Comparison of ENCODE assay signal across 18 mouse cellular contexts in genomic region chr17:82199981-82200380, GRCm38 (mm10).
DNase-seq lines count a peak whose midpoint lies in the region; ATAC-seq and TF ChIP-seq lines count a peak whose summit lies in the region.
"Had no signal": no experiment of that assay in that cellular context is flagged by ENCODE, and none has a peak within 500 bp of the region (broad histone marks: within the 10 kb centered on the region; RNA-seq: fewer than 3 reads in every experiment).

No protein-coding gene starts in this region.

- no peak overlapping the region for H3K27ac ChIP-seq in ES-E14 (ENCODE audit: insufficient read depth, low read depth, low read length, poor library complexity, severe bottlenecking)
- no peak overlapping the region for H3K27ac ChIP-seq in hindbrain, postnatal 0 days
- no peak overlapping the region for H3K27ac ChIP-seq in midbrain, embryonic 14.5 days (replicated peaks; ENCODE audit: low read depth, low read length)
- H3K27ac ChIP-seq: embryonic facial prominence, embryonic 10.5 days; embryonic facial prominence, embryonic 12.5 days; forebrain, embryonic 13.5 days; forebrain, embryonic 15.5 days had no signal

- H3K9ac ChIP-seq in ES-E14 (ENCODE audit: insufficient read depth, low read depth, low read length, poor library complexity, severe bottlenecking) = no peak overlapping the region
- no peak overlapping the region for H3K9ac ChIP-seq in hindbrain, postnatal 0 days (replicated peaks; ENCODE audit: low read length)
- H3K9ac ChIP-seq in midbrain, embryonic 14.5 days (replicated peaks; ENCODE audit: low read length) = no peak overlapping the region
- H3K9ac ChIP-seq: embryonic facial prominence, embryonic 12.5 days; forebrain, embryonic 13.5 days; forebrain, embryonic 15.5 days; forebrain, postnatal 0 days had no signal

- no peaks in the 10 kb centered on the region for H3K27me3 ChIP-seq in hindbrain, postnatal 0 days (ENCODE audit: insufficient read depth, low read length)
- H3K27me3 ChIP-seq in midbrain, embryonic 14.5 days (ENCODE audit: control insufficient read depth, insufficient read depth, low read length) = 0 out of 2 replicates have a peak, but pooled peaks cover 3% of the 10 kb centered on the region
- H3K27me3 ChIP-seq: embryonic facial prominence, embryonic 12.5 days; forebrain, embryonic 13.5 days; forebrain, embryonic 15.5 days had no signal

- no peak overlapping the region for H3K4me3 ChIP-seq in ES-E14 (ENCODE audit: insufficient read depth in 1 of 2, low read depth in 1 of 2, low read length in 2 of 2, poor library complexity in 1 of 2, severe bottlenecking in 1 of 2)
- no peak overlapping the region for H3K4me3 ChIP-seq in hindbrain, postnatal 0 days (ENCODE audit: low read length)
- H3K4me3 ChIP-seq in midbrain, embryonic 14.5 days (replicated peaks; ENCODE audit: low read depth, low read length) = no peak overlapping the region
- H3K4me3 ChIP-seq: embryonic facial prominence, embryonic 10.5 days; embryonic facial prominence, embryonic 12.5 days; forebrain, embryonic 13.5 days; forebrain, embryonic 15.5 days had no signal

- H3K36me3 ChIP-seq in ES-E14 (ENCODE audit: control insufficient read depth, insufficient read depth, low read length, poor library complexity, severe bottlenecking) = no peaks in the 10 kb centered on the region
- H3K36me3 ChIP-seq in hindbrain, postnatal 0 days (ENCODE audit: insufficient read depth, low read length) = no peaks in the 10 kb centered on the region
- H3K36me3 ChIP-seq in midbrain, embryonic 14.5 days (ENCODE audit: control insufficient read depth, insufficient read depth, low read length) = no peaks in the 10 kb centered on the region
- H3K36me3 ChIP-seq: embryonic facial prominence, embryonic 10.5 days; embryonic facial prominence, embryonic 12.5 days; forebrain, embryonic 15.5 days had no signal

- TF ChIP-seq CTCF in hindbrain, postnatal 0 days (IDR thresholded peaks at IDR 0.05; ENCODE audit: low read depth) = no peak

- H3K4me1 ChIP-seq in ES-E14 (ENCODE audit: control insufficient read depth in 2 of 2, insufficient read depth in 2 of 2, low read length in 2 of 2, poor library complexity in 1 of 2) = peaks cover 2 to 3% of the 10 kb centered on the region in 2 experiments; a peak in 3 of 4 replicates
- no peaks in the 10 kb centered on the region for H3K4me1 ChIP-seq in hindbrain, postnatal 0 days (ENCODE audit: insufficient read depth, low read length)
- no peaks in the 10 kb centered on the region for H3K4me1 ChIP-seq in midbrain, embryonic 14.5 days (ENCODE audit: control insufficient read depth, insufficient read depth, low read length)
- H3K4me1 ChIP-seq: embryonic facial prominence, embryonic 10.5 days; embryonic facial prominence, embryonic 12.5 days; forebrain, embryonic 13.5 days; forebrain, embryonic 15.5 days had no signal

- no peaks in the 10 kb centered on the region for H3K9me3 ChIP-seq in ES-E14 (ENCODE audit: control insufficient read depth, insufficient read depth, low read depth, low read length)
- H3K9me3 ChIP-seq in hindbrain, postnatal 0 days (ENCODE audit: low read length) = no peaks in the 10 kb centered on the region
- no peaks in the 10 kb centered on the region for H3K9me3 ChIP-seq in midbrain, embryonic 14.5 days (ENCODE audit: control insufficient read depth, low read length)
- H3K9me3 ChIP-seq: embryonic facial prominence, embryonic 10.5 days; embryonic facial prominence, embryonic 12.5 days; forebrain, embryonic 13.5 days; forebrain, embryonic 15.5 days had no signal

- in situ Hi-C loops in ES-E14 (cut with MboI; ENCODE audit: low sequenced_read_pairs in 2 of 2, unreplicated experiment in 2 of 2) = no loop called here

- WGBS in hindbrain, postnatal 0 days = 81% methylated on average over 2 of the region's 2 CpGs
- WGBS in midbrain, embryonic 14.5 days = 63% methylated on average over 2 of the region's 2 CpGs

- no peak overlapping the region for H3K4me2 ChIP-seq in hindbrain, postnatal 0 days (ENCODE audit: low read depth, low read length)
- H3K4me2 ChIP-seq in midbrain, embryonic 14.5 days (ENCODE audit: low read length) = no peak overlapping the region
- H3K4me2 ChIP-seq: embryonic facial prominence, embryonic 12.5 days; forebrain, embryonic 13.5 days; forebrain, embryonic 15.5 days had no signal

- no peak for ATAC-seq in hindbrain, postnatal 0 days
- ATAC-seq in midbrain, embryonic 14.5 days (ENCODE audit: low FRiP score, low TSS enrichment) = no peak
- ATAC-seq: activated CD4-positive, CD25-positive, alpha-beta regulatory T cell, adult 4 months; forebrain, embryonic 13.5 days; forebrain, embryonic 15.5 days had no signal

- DNase-seq in ES-E14 (ENCODE audit: low read depth, low spot score) (peak; percentile 40), WW6 (ENCODE audit: low read depth, low spot score) (peak; percentile 20)
- DNase-seq in layer of hippocampus, postnatal 36 days = no peak
- DNase-seq in hindbrain, postnatal 0 days (ENCODE audit: low spot score) = no peak
- no peak for DNase-seq in midbrain, embryonic 14.5 days
- DNase-seq: adrenal gland, adult 8-10 months; adrenal gland, postnatal 14 days; adrenal gland, postnatal 36 days; cerebellum, adult 11-12 months; cerebellum, adult 2 months; cerebellum, adult 9-10 months; cerebellum, postnatal 25 days had no signal

TF ChIP-seq in ES-E14, 5 proteins besides CTCF, POLR2A, EP300 and RAD21:
- TF ChIP-seq CHD2 (IDR thresholded peaks at IDR 0.05; ENCODE audit: low read depth, low read length) (0 out of 2 replicates have a peak, but pooled peaks have one; percentile 7), ZNF384 (IDR thresholded peaks at IDR 0.05; ENCODE audit: low read depth, low read length) (no peak)

Comparison
In these comparisons a context has a peak if more than half of its experiments do, and no peak if none do; other contexts are left out.
1. DNase-seq: peak in ES-E14 (single experiment) and WW6 (single experiment); none in layer of hippocampus, postnatal 36 days (0 of 2), hindbrain, postnatal 0 days (single experiment) and midbrain, embryonic 14.5 days (single experiment).